Mouse (Mus musculus) hindbrain, embryonic 16.5 days (tissue): ENCODE measurements around the gene Sorcs3. TPM values are rescaled to one million over a fixed set of nuclear protein-coding genes. Genes with fewer than 3 reads are reported as not detected.

Experiments
- ATAC-seq: fragments of 200-750 bp; cut with Nextera tagmentation; 2 replicates; pipeline ENCODE4 v1.8.0; 2017; ENCODE audit warnings: moderate TSS enrichment, moderate library complexity
- H3K27ac ChIP-seq: fragments of 300-500 bp; sonication (generic); 2 replicates; pipeline ENCODE4 v1.5.1; 2014; ENCODE audit warnings: low read depth, mild to moderate bottlenecking, control low read depth, low read length, moderate library complexity
- H3K27me3 ChIP-seq: fragments of 300-500 bp; sonication (generic); replicated peaks from 2 replicates; pipeline ENCODE4 v1.6.1; 2014; ENCODE audit warnings: low read length; ENCODE audit not compliant: control insufficient read depth, insufficient read depth
- H3K36me3 ChIP-seq: fragments of 300-500 bp; sonication (generic); 2 replicates; pipeline ENCODE4 v1.6.1; 2014; ENCODE audit warnings: mild to moderate bottlenecking, low read length, moderate library complexity, mixed read lengths; ENCODE audit not compliant: control insufficient read depth, insufficient read depth
- H3K4me1 ChIP-seq: fragments of 300-500 bp; sonication (generic); 2 replicates; pipeline ENCODE4 v1.6.1; 2014; ENCODE audit warnings: low read depth, low read length; ENCODE audit not compliant: control insufficient read depth, insufficient read depth
- H3K4me2 ChIP-seq: fragments of 300-500 bp; sonication (generic); 2 replicates; pipeline ENCODE4 v1.6.1; 2014; ENCODE audit warnings: mild to moderate bottlenecking, low read length, control low read depth, moderate library complexity
- H3K4me3 ChIP-seq: fragments of 300-500 bp; sonication (generic); 2 replicates; pipeline ENCODE4 v1.5.1; 2014; ENCODE audit warnings: mild to moderate bottlenecking, low read length, control low read depth, moderate library complexity
- H3K9ac ChIP-seq: fragments of 300-500 bp; sonication (generic); 2 replicates; pipeline ENCODE4 v1.6.1; 2014; ENCODE audit warnings: low read depth, mild to moderate bottlenecking, control low read depth, low read length, moderate library complexity
- H3K9me3 ChIP-seq: fragments of 300-500 bp; sonication (generic); 2 replicates; pipeline ENCODE4 v1.6.1; 2014; ENCODE audit warnings: mild to moderate bottlenecking, low read length, moderate library complexity; ENCODE audit not compliant: control insufficient read depth
- WGBS: fragments of 180-500 bp; shearing (Covaris S2); extraction: QIAGEN DNeasy Blood & Tissue Kit; methylation state at CpG from one replicate; pipeline ENCODE4 v1.1.7; 2014; 5-methylcytosine and 5-hydroxymethylcytosine counted together
- polyA plus RNA-seq: library from polyadenylated mRNA; unstranded; fragments of >200 nt; fragmentation: Nextera tagmentation; extraction: Ambion mirVana; gene quantifications from 2 replicates; pipeline ENCODE4 v1.2.1, GENCODE M21; 2015

Gene Sorcs3
- polyA plus RNA-seq, 1 experiment from 2014 or later = 14.5 TPM

- no peaks in the 10 kb centered on the region for H3K9me3 ChIP-seq
- no peak for ATAC-seq
- no peaks in the 10 kb centered on the region for H3K36me3 ChIP-seq
- 34% methylated on average over 5 of the region's 5 CpGs for WGBS
- H3K9ac ChIP-seq = no peak overlapping the region
- H3K27ac ChIP-seq = no peak overlapping the region
- H3K27me3 ChIP-seq = no peaks in the 10 kb centered on the region
- H3K4me3 ChIP-seq = no peak overlapping the region
- no peak overlapping the region for H3K4me2 ChIP-seq
- H3K4me1 ChIP-seq = peaks cover 3% of the 10 kb centered on the region; the same call in 1 of the 2 replicates
Observed at GRCm38 (mm10) chr19:48263750-48264149, 57.9 kb downstream of the Sorcs3 start.

GRCm38 (mm10) chr19:48280273-48280672, 74.4 kb downstream of the Sorcs3 start:
- Histone ChIP-seq H3K4me1 (no peaks in the 10 kb centered on the region), H3K27ac (no peak overlapping the region), H3K36me3 (no peaks in the 10 kb centered on the region), H3K9ac (no peak overlapping the region), H3K27me3 (no peaks in the 10 kb centered on the region), H3K9me3 (no peaks in the 10 kb centered on the region), H3K4me3 (no peak overlapping the region), H3K4me2 (no peak overlapping the region)
- peak; percentile 73; the same call in 1 of the 2 replicates for ATAC-seq
- 47% methylated on average over 8 of the region's 8 CpGs for WGBS

- ATAC-seq = no peak
- no peaks in the 10 kb centered on the region for H3K4me1 ChIP-seq
- no peaks in the 10 kb centered on the region for H3K27me3 ChIP-seq
- H3K9ac ChIP-seq = no peak overlapping the region
- 43% methylated on average over 6 of the region's 6 CpGs for WGBS
- no peak overlapping the region for H3K27ac ChIP-seq
- no peak overlapping the region for H3K4me2 ChIP-seq
- no peaks in the 10 kb centered on the region for H3K36me3 ChIP-seq
- H3K4me3 ChIP-seq = no peak overlapping the region
- no peaks in the 10 kb centered on the region for H3K9me3 ChIP-seq
Observed at GRCm38 (mm10) chr19:48282250-48282649, 76.4 kb downstream of the Sorcs3 start.

- Histone ChIP-seq H3K27ac (no peak overlapping the region), H3K4me1 (no peaks in the 10 kb centered on the region), H3K4me2 (no peak overlapping the region), H3K9ac (no peak overlapping the region), H3K9me3 (no peaks in the 10 kb centered on the region), H3K27me3 (no peaks in the 10 kb centered on the region), H3K36me3 (no peaks in the 10 kb centered on the region), H3K4me3 (no peak overlapping the region)
- WGBS = 25% methylated on average over 4 of the region's 4 CpGs
- ATAC-seq = peak; percentile 75; the same call in 1 of the 2 replicates
Observed at GRCm38 (mm10) chr19:48283217-48283616, 77.4 kb downstream of the Sorcs3 start.

- ATAC-seq = no peak
- Histone ChIP-seq H3K9me3 (no peaks in the 10 kb centered on the region), H3K27me3 (no peaks in the 10 kb centered on the region), H3K4me1 (no peaks in the 10 kb centered on the region), H3K27ac (no peak overlapping the region), H3K4me3 (no peak overlapping the region), H3K36me3 (no peaks in the 10 kb centered on the region), H3K9ac (no peak overlapping the region), H3K4me2 (no peak overlapping the region)
- WGBS = 63% methylated on average over 10 of the region's 10 CpGs
Observed at GRCm38 (mm10) chr19:48285602-48286225, 79.9 kb downstream of the Sorcs3 start.

- Histone ChIP-seq H3K27me3 (no peaks in the 10 kb centered on the region), H3K4me1 (no peaks in the 10 kb centered on the region), H3K4me3 (no peak overlapping the region), H3K9me3 (no peaks in the 10 kb centered on the region), H3K9ac (no peak overlapping the region), H3K27ac (no peak overlapping the region), H3K36me3 (no peaks in the 10 kb centered on the region), H3K4me2 (no peak overlapping the region)
- no peak for ATAC-seq
- WGBS = 87% methylated on average over 2 of the region's 2 CpGs
Observed at GRCm38 (mm10) chr19:48294251-48294650, 88.4 kb downstream of the Sorcs3 start.

- no peak overlapping the region for H3K9ac ChIP-seq
- ATAC-seq = no peak
- no peak overlapping the region for H3K4me3 ChIP-seq
- 78% methylated on average over 2 of the region's 2 CpGs for WGBS
- no peaks in the 10 kb centered on the region for H3K27me3 ChIP-seq
- H3K4me2 ChIP-seq = no peak overlapping the region
- H3K9me3 ChIP-seq = no peaks in the 10 kb centered on the region
- no peaks in the 10 kb centered on the region for H3K36me3 ChIP-seq
- H3K27ac ChIP-seq = no peak overlapping the region
- H3K4me1 ChIP-seq = peaks cover 14% of the 10 kb centered on the region
Observed at GRCm38 (mm10) chr19:48298384-48298783, 92.6 kb downstream of the Sorcs3 start.

- no peaks in the 10 kb centered on the region for H3K27me3 ChIP-seq
- WGBS = 21% methylated on average over 14 of the region's 14 CpGs
- peaks cover 14% of the 10 kb centered on the region for H3K4me1 ChIP-seq
- peak; percentile 86 for ATAC-seq
- peak overlapping the region; percentile 26; the same call in 1 of the 2 replicates for H3K4me2 ChIP-seq
- 0 out of 2 replicates have a peak overlapping the region, but pooled peaks have one; percentile 31 for H3K27ac ChIP-seq
- H3K9me3 ChIP-seq = no peaks in the 10 kb centered on the region
- no peak overlapping the region for H3K4me3 ChIP-seq
- H3K36me3 ChIP-seq = no peaks in the 10 kb centered on the region
- H3K9ac ChIP-seq = 0 out of 2 replicates have a peak overlapping the region, but pooled peaks have one; percentile 10
Observed at GRCm38 (mm10) chr19:48300440-48301231, 94.8 kb downstream of the Sorcs3 start.

GRCm38 (mm10) chr19:48301300-48301699, 95.5 kb downstream of the Sorcs3 start:
- Histone ChIP-seq H3K27ac (no peak overlapping the region; the same call in 1 of the 2 replicates), H3K4me2 (no peak overlapping the region), H3K36me3 (no peaks in the 10 kb centered on the region), H3K27me3 (no peaks in the 10 kb centered on the region), H3K9ac (no peak overlapping the region), H3K4me3 (no peak overlapping the region), H3K9me3 (no peaks in the 10 kb centered on the region), H3K4me1 (peaks cover 14% of the 10 kb centered on the region)
- ATAC-seq = no peak
- 28% methylated on average over 3 of the region's 3 CpGs for WGBS
